Mouse (Mus musculus) lung, postnatal 25 days (tissue): ENCODE data around the gene Lair1.

ENCODE experiments used
- DNase-seq: peaks from one replicate; pipeline ENCODE4 v3.0.0; 2022; ENCODE audit warnings: low spot score

Lair1 gene

GRCm38 (mm10) chr7:3962017-3962416 is 101.0 kb downstream of the Lair1 start:
- DNase-seq, result no peak

GRCm38 (mm10) chr7:3957387-3957786 is 105.6 kb downstream of the Lair1 start:
- DNase-seq, result no peak
